Mouse (Mus musculus) A20 (cell line): ENCODE measurements around the gene Klk10.
A peak's percentile ranks its signal among the peaks of the same experiment; 100 is the strongest.

Source experiments
- DNase-seq: peaks from one replicate; pipeline ENCODE4 v3.0.0-alpha.2; 2011; ENCODE audit warnings: low read depth, low spot score

The Klk10 gene

DNA sequence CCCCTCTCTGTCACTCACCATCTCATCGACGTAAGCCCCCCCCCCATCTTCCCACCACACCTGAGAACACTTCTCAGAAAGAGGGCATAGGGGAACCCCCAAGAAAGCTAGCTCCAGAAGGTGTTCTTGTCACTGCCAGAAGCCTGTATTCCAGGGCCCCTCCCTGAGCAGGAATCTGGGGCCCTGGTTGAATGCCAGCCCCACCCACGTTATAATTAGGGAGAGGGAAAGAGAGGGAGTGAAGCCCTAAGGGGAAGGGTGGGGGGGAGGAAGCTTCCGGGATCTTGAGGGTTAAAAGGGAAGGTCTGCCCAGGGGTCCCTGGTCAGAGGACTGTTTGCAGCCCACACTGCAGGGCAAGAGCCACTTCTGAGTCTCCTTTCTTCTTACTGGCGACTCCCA, at the start of gene Klk10:
TSS of gene Klk10 (plus strand) at position 290 of the 400 bp plus-strand sequence.
- DNase-seq = no peak

DNA sequence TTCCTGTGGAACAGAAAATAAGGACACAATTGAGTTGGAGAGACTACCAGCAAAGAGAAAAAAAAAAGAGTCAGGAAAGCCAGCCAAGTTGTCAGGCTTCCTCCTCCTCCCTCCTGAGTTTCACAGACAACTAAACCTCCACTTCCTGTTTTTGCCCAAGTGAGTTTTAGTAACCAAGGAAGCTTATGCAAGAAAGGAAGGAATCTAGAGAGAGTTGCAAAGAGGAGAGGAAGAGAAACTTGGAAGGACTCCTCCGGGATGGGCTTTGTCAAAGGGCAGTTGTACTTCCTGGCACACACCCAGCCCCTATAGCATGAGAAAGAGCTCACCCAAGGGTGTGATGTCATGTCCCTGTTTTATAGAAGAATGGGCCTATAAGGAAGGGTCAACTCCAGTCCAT, 33.0 kb upstream of the Klk10 start:
- DNase-seq = no peak

DNA sequence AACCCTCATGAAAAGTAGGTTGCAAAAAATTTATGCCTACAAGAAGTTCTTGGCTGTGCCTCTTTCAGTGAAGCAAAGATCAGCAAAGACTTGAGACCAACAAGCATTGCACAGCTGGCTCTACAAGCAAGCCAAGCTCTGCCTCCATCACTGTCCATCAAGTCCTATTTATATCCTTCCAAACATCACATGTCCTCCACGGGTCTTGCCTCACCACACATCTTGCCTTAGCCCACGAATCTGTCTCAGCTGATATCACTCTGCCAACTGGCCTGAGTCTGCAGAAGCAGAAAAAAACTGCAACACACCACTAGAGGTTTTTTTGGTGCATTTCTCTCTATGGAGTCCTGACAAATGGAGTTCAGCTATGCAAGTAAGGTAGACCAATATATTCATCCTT, 28.0 kb upstream of the Klk10 start:
- DNase-seq = no peak

DNA sequence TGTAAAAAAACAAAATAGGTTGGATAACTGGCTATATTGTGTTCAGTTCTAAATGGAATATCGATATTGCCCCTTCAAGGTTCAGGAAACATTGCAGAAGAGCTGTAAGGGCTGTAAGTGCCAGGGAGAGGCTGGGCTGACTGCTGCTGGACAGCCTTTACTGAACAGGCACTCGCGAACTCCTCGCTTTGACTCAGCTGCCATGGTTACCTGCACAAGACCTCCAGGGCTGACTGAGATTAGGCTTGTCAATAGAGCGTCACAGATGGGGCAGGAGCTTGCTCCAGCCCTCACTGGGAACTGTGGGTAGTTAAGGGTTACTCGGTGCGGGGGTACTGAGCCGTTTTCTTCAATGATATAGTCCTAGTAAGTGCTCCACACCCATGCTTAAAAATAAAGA, 14.4 kb upstream of the Klk10 start:
- DNase-seq = no peak

DNA sequence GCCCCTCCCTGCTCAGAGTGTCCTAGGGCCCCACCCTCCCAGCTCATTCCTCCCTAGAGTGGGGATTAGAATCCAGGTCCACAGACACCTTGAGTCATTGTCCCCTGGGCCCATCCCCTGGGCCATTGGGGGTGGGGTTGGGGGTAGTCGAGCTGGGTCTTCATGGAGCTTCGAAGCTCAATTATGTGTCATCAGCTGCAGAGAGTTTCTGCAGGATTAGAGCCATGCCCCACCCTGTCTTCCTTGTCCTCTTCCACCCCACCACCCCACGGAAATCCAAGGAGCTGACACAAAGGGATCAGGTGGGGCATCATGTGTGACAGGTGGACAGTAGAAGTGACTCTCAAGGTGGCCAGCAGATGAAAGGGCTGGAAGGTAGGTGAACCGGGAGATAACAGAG, 12.2 kb upstream of the Klk10 start, which contains the start of gene Klk12:
TSS of gene Klk12 (plus strand) at position 301 of the 400 bp plus-strand sequence.
- DNase-seq = no peak

DNA sequence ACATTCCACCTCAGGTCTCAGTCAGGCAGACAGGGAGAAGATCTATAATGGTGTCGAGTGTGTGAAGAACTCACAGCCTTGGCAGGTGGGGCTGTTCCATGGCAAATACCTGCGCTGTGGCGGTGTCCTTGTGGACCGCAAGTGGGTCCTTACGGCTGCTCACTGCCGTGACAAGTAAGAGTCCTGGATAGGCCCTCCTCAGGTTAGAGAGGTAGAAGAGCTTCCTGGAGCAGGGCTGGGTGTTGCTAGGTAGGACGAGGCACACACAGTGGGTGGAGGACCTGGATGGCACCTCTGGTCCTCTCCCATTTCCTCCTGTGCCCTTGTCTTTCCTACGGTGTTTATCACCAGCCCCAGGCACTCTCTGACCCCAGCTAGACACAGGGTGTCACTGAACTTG, 11.2 kb upstream of the Klk10 start:
- DNase-seq = no peak

DNA sequence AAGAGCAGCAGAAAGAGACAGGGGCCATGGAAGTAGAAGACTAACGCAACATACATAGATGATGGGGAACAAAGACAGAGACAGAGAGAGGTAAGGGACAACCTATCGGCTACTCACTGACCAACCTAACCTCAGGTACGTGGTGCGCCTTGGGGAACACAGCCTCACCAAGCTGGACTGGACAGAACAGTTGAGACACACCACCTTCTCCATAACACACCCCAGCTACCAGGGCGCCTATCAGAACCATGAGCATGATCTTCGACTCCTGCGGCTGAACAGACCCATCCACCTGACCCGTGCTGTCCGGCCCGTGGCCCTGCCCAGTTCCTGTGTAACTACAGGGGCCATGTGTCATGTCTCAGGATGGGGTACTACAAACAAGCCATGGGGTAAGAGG, 10.1 kb upstream of the Klk10 start:
- DNase-seq = no peak

DNA sequence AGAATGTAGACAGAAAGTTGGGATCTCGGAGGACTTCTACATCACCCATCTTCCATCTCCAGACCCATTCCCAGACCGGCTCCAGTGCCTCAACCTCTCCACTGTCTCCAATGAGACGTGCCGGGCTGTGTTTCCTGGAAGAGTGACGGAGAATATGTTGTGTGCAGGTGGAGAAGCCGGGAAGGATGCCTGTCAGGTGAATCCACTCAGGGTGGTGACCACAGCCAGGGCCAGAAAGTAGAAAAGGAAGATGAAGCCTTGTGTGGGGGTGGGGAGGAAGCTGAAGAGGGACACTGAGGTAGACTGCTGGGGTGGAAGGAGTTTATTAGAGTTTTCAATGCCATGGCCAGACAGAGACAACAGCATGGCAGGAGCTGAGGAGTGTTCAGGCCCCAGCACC, 8.9 kb upstream of the Klk10 start:
- DNase-seq = no peak

DNA sequence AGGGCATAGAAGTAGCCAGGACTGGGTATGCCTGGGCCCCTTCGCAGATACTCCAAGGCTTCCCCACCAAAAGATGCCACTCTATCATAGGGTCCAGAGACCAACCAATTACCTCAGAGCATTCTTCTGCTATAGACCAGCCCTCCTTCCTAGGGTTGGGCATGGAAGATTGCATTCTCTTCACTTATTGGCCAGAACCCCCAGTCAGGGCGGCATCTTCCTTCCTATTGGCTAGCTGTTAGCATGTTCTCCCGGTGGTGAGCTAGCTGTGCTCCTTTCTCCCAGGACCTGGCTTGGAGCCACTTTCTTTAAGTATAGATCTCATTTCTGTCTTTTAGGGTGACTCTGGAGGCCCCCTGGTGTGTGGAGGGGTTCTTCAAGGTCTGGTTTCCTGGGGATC, 7.9 kb upstream of the Klk10 start:
- no peak for DNase-seq

DNA sequence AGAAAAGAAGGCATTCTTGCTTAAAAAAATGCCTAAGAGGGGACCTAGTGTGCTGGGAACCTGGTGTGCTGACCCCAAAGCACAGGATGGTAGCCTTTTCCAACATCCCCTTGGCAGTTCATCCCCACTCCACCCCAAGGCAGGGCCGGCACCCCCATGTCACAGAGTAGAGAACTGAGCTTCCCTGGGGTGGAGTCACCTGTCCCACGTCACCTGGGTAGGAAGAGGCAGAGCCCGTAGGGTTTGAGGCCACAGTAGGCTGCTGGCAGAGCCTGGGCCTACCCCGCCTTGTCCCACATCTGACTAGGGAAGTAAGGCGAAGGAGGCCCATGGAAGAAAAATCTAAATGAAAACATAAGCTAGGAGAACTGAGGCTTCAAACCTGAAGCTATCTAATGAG, 6.5 kb upstream of the Klk10 start, which contains the start of gene Klk11:
TSS of gene Klk11 (plus strand) at position 241 of the 400 bp plus-strand sequence.
- no peak for DNase-seq

DNA sequence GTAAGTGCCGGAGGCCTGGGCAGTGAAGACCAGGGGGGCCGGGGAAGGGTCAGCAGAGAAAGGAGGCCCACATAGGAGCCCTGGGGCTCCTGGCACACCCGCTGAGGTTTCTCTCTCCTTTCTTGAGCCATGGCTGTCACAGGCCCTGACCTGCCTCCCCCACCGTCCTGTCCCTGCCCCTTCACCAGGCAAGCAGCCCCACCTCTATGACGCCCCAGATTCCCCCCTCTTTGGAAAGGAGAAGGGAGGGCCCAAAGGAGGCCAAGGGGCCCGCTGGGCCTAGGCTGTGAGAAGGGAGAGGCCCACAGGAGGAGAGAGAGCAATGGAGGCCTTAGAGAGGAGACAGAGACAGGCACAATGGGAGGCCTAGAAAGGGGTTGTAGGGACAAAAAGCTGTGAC, 6.0 kb upstream of the Klk10 start:
- DNase-seq = no peak

DNA sequence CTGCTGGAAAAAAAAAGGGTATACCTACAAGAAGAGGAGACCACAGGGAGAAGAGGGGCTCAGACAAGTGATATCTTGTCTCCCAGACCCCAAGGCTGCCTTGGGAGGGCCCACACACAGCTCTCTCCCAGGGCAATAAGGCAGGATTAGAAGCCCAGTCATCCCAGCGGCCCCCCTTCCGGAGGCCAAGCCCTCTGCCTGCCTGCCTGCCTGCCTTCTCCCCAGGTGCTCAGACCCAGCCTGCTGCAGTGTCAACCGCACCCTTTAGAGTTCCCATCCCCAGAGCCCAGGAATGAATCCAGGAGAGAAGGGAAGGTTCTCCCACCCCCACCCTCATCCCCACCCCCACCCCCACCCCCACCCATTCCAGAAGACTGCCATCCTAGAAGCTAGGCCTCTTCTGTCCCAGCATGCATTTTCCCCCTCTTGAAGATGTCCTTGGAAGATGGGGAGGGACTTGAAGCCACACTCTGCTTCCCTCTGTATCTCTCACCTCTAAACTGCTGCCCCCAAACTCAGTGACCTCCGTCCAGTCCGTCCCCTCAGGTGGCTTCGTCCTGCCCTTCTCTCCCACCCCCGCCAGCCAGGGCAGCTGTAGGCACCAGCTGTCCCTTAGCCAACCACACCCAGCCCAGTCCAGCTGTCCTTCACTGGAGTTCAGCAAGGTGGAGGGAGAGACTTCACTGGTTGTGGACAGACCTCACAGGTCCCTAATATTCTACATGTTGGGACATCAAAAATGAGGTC, 5.4 kb upstream of the Klk10 start:
- no peak for DNase-seq

DNA sequence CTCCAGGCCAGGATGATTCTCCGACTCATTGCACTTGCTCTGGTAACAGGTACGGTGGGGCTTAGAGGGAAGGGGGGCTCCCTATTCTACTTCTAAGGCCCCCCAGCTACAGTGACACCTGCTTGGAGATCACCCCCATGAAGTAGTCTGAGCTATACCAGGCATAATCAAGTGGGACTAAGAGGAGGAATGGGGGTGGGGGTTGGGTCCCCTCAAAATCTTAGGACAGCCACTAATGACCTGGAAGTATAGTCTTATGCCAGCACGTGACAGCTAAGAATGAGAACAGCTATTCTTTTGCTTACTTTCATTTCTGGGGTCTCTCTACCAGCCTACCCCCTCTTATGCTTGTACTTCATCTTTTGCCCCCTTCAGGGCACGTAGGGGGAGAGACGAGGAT, 4.3 kb upstream of the Klk10 start:
- no peak for DNase-seq

DNA sequence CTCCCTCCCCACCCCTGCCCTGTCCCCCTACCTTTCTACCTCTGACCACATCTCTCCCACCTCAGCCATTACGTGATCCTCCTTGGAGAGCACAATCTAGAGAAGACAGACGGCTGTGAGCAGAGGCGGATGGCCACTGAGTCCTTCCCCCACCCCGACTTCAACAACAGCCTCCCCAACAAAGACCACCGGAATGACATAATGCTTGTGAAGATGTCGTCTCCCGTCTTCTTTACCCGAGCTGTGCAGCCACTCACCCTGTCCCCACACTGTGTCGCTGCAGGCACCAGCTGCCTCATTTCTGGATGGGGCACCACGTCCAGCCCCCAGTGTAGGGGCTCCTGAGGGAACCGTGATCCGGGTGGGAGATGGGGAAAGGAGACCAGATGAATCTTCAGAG, 3.4 kb upstream of the Klk10 start:
- DNase-seq = no peak

DNA sequence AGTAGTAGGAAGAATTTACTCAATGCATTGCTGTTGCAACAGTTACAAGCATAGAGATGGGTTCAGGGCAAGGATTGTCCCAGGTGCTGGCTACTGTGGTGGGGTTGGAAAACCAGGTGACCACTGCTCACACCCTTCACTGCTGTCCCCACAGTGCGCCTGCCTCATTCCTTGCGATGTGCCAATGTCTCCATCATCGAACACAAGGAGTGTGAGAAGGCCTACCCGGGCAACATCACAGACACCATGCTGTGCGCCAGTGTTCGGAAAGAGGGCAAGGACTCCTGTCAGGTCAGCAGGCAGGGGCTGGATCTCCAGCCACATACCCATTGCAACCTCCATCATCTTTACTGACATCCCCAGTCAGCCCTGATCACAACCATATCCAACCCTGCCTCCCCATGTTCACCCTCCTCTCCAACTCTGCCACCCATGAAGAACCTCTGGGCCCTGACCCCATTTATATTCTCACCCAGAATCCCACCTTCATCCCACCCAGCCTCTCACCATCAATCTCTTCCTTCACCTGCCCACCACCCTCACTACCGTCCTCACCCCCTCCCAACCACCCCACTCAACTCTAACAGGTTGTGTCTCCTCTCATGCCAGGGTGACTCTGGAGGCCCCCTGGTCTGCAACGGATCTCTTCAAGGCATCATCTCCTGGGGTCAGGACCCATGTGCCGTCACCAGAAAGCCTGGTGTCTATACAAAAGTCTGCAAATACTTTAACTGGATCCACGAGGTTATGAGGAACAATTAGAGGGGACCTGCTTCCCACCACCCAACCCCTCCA, 2.5 kb upstream of the Klk10 start:
- DNase-seq = no peak

DNA sequence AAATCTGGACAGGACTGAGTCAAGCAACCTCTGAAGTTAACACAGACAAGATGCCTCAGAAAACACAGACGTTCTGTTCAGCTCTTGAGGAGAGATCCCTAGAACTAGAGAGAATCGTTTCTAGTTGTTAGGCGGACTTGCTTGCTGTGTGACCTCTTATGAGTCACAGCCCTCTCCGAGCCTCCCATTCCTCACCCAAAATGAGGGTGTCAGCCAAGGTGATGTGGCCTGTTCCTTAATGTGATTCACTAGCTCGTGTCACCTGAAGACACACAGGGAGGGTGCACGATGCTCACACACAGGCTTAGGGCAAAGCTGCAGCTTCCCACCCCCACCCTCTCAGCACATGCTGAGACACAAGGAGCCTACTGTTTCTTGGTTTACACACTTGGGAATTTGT, 594 bp upstream of the Klk10 start:
- no peak for DNase-seq

DNA sequence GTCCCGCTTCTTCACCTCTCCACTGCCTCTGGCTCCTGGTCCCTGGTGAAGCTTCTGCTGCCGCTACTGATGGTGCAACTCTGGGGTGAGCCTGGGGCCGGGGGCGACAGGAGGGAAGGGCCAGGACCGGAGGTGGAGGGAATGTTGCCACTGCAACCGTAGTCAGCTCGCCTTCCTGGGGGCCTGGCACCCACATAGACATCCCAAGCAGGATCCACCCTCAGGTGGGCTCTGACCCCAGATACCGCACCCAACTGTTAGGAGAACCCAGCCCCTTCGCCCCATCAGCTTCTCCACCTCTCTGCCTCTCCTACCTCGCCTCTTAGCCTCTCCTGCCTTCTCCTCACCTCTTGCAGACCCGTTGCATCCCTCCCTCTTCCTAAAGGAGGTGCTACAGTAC, 706 bp downstream of the Klk10 start:
- no peak for DNase-seq

DNA sequence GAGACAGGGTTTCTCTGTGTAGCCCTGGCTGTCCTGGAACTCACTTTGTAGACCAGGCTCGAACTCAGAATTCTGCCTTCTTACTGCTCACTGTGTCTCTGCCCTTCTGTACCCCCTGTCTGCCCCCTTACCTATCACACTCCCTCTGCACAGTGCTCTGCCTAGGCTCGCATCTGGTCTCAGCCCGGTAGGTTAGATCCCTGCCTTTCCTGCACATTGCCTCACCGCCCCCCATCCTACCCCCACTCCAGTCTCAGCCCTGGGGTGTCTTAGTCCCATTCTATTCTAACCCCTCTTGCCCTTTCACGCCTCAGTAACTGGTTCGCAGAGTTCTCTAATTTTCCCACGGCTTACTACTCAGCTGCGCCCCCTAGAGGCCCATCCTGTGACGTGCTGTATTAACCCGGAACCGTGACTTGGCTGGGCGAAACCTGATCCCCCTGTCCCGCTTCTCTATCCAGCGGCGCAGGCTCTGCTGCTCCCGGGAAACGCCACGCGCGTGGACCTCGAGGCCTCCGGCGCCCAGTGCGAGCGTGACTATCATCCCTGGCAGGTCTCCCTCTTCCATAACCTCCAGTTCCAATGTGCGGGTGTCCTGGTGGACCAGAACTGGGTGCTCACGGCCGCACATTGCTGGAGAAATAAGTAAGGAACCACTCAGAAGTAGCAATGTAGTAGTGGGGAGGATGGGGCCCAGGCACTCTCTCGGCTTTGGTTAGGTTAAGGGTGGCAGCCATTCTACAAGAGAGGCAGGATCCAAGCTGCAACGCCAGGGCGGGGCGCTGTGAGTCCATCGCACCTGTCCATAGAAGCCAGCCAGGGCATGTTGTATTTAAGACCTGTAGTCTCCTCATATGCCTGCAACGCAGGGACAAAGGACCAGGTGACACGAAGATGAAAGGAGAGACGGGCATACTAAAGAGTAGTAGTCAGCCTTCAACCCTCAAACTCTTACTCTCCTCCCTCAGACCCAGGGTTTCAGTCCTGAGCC, 1.7 kb downstream of the Klk10 start:
- DNase-seq = peak; percentile 75

DNA sequence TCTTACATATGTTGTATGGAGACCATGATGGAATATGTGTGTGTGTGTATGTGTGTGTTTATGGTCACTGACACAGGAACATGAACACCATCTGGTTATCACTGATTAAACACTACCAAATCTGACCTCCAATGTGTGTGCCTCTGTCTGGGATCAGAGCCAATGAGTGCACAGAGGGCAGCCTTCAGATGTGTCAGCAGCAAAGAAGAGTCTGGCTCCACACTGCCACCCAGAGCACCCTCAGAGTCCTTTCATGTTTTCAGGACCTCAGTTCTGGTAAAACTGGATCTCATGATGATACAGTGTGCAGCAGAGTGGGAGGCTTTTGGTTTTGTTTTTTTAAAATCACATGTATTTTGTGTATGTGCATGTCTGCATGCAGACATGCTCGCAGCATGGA, 4.5 kb downstream of the Klk10 start:
- peak; percentile 21 for DNase-seq

DNA sequence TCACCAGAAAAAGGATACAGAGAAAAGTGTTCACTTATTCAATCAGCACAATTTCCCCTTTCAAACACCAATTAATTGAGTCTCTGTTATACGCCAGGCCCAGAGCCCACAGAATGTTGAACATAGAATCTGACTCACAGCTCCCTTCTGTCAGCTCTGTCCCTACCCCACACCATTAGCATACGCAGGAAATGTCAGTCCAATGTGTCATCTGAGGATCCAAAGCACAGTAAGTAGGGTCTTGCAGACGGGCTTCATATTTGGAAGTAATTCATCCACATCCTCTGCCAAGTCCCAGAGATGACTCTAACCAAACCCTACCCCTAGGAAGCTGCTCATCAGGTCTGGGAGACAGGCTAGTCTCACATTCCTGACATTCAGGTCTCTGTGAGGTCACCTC, 7.3 kb downstream of the Klk10 start:
- DNase-seq = no peak

DNA sequence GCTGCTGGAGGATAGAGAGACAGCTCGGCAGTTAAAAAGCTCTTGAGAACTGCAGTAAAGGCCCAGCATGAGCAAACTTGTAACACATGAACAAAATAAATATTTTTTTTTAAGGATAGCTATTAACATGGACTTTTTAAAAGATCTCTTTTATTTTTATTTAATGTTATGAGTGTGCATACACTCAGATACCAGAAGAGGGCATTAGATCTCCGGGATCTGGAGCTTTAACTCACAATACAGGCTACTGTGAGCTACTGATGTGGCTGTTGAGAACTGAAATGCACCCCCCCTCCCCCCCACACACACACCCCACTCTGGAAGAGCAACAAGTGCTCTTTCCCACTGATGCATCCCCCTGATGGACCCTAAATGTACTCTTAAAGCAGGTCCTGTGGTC, 8.5 kb downstream of the Klk10 start:
- peak; percentile 19 for DNase-seq

DNA sequence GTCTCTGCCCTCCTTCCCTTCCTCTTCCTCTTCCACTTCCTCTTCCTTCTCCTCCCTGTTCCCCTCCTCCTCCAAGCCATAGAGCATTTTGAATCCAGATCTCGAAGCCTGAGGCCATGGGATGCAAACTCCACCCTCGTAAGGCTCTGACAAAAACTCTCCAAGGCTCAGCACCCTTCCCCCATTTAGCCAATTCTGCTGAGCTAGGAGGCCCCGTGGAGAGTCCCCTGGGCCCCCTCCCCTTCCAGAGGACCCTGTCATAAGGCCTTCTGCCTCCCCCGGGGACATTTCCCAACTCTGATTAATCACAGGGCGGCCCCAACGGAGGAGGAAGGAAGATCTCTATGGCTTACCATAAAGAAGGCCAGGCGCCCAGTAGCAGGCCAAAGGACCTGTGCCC, 10.8 kb downstream of the Klk10 start, which contains the start of gene Klk9:
TSS of gene Klk9 (plus strand) at position 301 of the 400 bp plus-strand sequence.
- DNase-seq = no peak
